Mouse (Mus musculus) MEL (cell line): ENCODE measurements around the gene Rnf34. TPM values are rescaled to one million over a fixed set of nuclear protein-coding genes. Genes with fewer than 3 reads are reported as not detected.

Source experiments
- DNase-seq: peaks from one replicate; pipeline ENCODE4 v3.0.0; 2011; ENCODE audit warnings: low read depth, low spot score
- H3K27ac ChIP-seq: 2 replicates; pipeline ENCODE4 v1.5.1; 2012; ENCODE audit warnings: low read depth, mild to moderate bottlenecking, control low read depth, low read length, moderate library complexity; ENCODE audit not compliant: control insufficient read depth
- H3K27me3 ChIP-seq, 2 experiments: fragments of 150-350 bp in 1 of 2; sonication (generic) in 1 of 2; 2 replicates each; pipeline ENCODE4 v1.6.1; 2012; ENCODE audit warnings: low read length in 2 of 2, mild to moderate bottlenecking in 2 of 2, improper control_type of control experiment in 1 of 2, moderate library complexity in 1 of 2; ENCODE audit not compliant: insufficient read depth in 2 of 2, control insufficient read depth in 1 of 2
- H3K36me3 ChIP-seq, 2 experiments: 2 replicates each; pipeline ENCODE4 v1.6.1; 2012 to 2014; ENCODE audit warnings: low read length in 2 of 2, improper control_type of control experiment in 1 of 2, inconsistent platforms in 1 of 2, mild to moderate bottlenecking in 1 of 2; ENCODE audit not compliant: insufficient read depth in 2 of 2, control insufficient read depth in 1 of 2
- H3K4me1 ChIP-seq, 2 experiments: fragments of 150-350 bp in 1 of 2; sonication (generic) in 1 of 2; 2 replicates each; pipeline ENCODE4 v1.6.1; 2012; ENCODE audit warnings: low read length in 2 of 2, improper control_type of control experiment in 1 of 2, mild to moderate bottlenecking in 1 of 2; ENCODE audit not compliant: insufficient read depth in 2 of 2, control insufficient read depth in 1 of 2
- H3K4me3 ChIP-seq, 2 experiments: fragments of 150-350 bp in 1 of 2; sonication (generic) in 1 of 2; 2 replicates each; pipeline ENCODE4 v1.5.1; 2012; ENCODE audit warnings: low read depth in 2 of 2, low read length in 2 of 2, mild to moderate bottlenecking in 2 of 2, moderate library complexity in 2 of 2, control low read depth in 1 of 2, improper control_type of control experiment in 1 of 2; ENCODE audit not compliant: control insufficient read depth in 1 of 2, insufficient read depth in 1 of 2
- H3K79me2 ChIP-seq: 2 replicates; pipeline ENCODE4 v1.6.1; 2012; ENCODE audit warnings: mild to moderate bottlenecking, low read length, moderate library complexity; ENCODE audit not compliant: control insufficient read depth, poor library complexity, insufficient read depth
- H3K9ac ChIP-seq: 2 replicates; pipeline ENCODE4 v1.6.1; 2012; ENCODE audit warnings: low read depth, mild to moderate bottlenecking, control low read depth, low read length, moderate library complexity; ENCODE audit not compliant: control insufficient read depth, poor library complexity, severe bottlenecking
- H3K9me3 ChIP-seq: fragments of 150-350 bp; sonication (generic); replicated peaks from 2 replicates; pipeline ENCODE4 v1.6.1; 2012; ENCODE audit warnings: mild to moderate bottlenecking, low read length, improper control_type of control experiment, moderate library complexity; ENCODE audit not compliant: insufficient read depth
- BHLHE40 ChIP-seq: IDR thresholded peaks from 2 replicates; pipeline ENCODE4 v1.6.1; 2012; ENCODE audit warnings: low read depth, mild to moderate bottlenecking, inconsistent platforms, low read length, improper control_type of control experiment, borderline replicate concordance
- CHD1 ChIP-seq: IDR thresholded peaks from 2 replicates; pipeline ENCODE4 v1.6.1; 2012; ENCODE audit warnings: low read depth, mild to moderate bottlenecking, inconsistent platforms, low read length, improper control_type of control experiment
- CHD2 ChIP-seq: IDR thresholded peaks from 2 replicates; pipeline ENCODE4 v1.6.1; 2011; ENCODE audit warnings: low read length, improper control_type of control experiment
- ELF1 ChIP-seq: IDR thresholded peaks from 2 replicates; pipeline ENCODE4 v1.6.1; 2014; ENCODE audit warnings: low read depth, mild to moderate bottlenecking, inconsistent platforms, low read length, improper control_type of control experiment, moderate library complexity
- ETS1 ChIP-seq: IDR thresholded peaks from 2 replicates; pipeline ENCODE4 v1.6.1; 2012; ENCODE audit warnings: low read depth, mild to moderate bottlenecking, inconsistent platforms, low read length, improper control_type of control experiment, moderate library complexity
- GABPA ChIP-seq: IDR thresholded peaks from 2 replicates; pipeline ENCODE4 v1.6.1; 2012; ENCODE audit warnings: low read depth, mild to moderate bottlenecking, inconsistent platforms, low read length, improper control_type of control experiment, moderate library complexity
- GATA1 ChIP-seq: IDR thresholded peaks from 2 replicates; pipeline ENCODE4 v1.6.1; 2011; ENCODE audit warnings: low read depth, low read length, improper control_type of control experiment
- JUND ChIP-seq: IDR thresholded peaks from 2 replicates; pipeline ENCODE4 v1.6.1; 2011; ENCODE audit warnings: low read depth, mild to moderate bottlenecking, improper control_type of control experiment, low read length
- KAT2A ChIP-seq: conservative IDR thresholded peaks from 2 replicates; pipeline ENCODE4 v1.6.1; 2012; ENCODE audit warnings: low read depth, low read length, improper control_type of control experiment, inconsistent platforms
- MAFK ChIP-seq: IDR thresholded peaks from 2 replicates; pipeline ENCODE4 v1.6.1; 2011; ENCODE audit warnings: low read depth, mild to moderate bottlenecking, low read length, improper control_type of control experiment, borderline replicate concordance
- MAX ChIP-seq: IDR thresholded peaks from 2 replicates; pipeline ENCODE4 v1.6.1; 2011; ENCODE audit warnings: low read length, improper control_type of control experiment
- MAZ ChIP-seq: IDR thresholded peaks from 2 replicates; pipeline ENCODE4 v1.6.1; 2012; ENCODE audit warnings: low read depth, mild to moderate bottlenecking, inconsistent platforms, low read length, improper control_type of control experiment
- MYC ChIP-seq: IDR thresholded peaks from 2 replicates; pipeline ENCODE4 v1.6.1; 2011; ENCODE audit warnings: low read depth, mild to moderate bottlenecking, low read length, improper control_type of control experiment, moderate library complexity
- NRF1 ChIP-seq: IDR thresholded peaks from 2 replicates; pipeline ENCODE4 v1.6.1; 2014; ENCODE audit warnings: low read depth, mild to moderate bottlenecking, inconsistent platforms, low read length, improper control_type of control experiment, moderate library complexity; ENCODE audit not compliant: poor library complexity, insufficient read depth, severe bottlenecking
- POLR2AphosphoS2 ChIP-seq: IDR thresholded peaks from 2 replicates; pipeline ENCODE4 v1.6.1; 2011; ENCODE audit warnings: low read length, improper control_type of control experiment
- RAD21 ChIP-seq: IDR thresholded peaks from 2 replicates; pipeline ENCODE4 v1.6.1; 2011; ENCODE audit warnings: mild to moderate bottlenecking, low read depth, low read length, improper control_type of control experiment
- SMC3 ChIP-seq: IDR thresholded peaks from 2 replicates; pipeline ENCODE4 v1.6.1; 2011; ENCODE audit warnings: low read depth, low read length, improper control_type of control experiment
- UBTF ChIP-seq: IDR thresholded peaks from 2 replicates; pipeline ENCODE4 v1.6.1; 2012; ENCODE audit warnings: low read depth, mild to moderate bottlenecking, inconsistent platforms, low read length, improper control_type of control experiment, moderate library complexity, borderline replicate concordance; ENCODE audit not compliant: insufficient read depth
- USF2 ChIP-seq, 2 experiments: IDR thresholded peaks; 2 replicates each; pipeline ENCODE4 v1.6.1; 2011 to 2012; ENCODE audit warnings: improper control_type of control experiment in 2 of 2, low read length in 2 of 2, borderline replicate concordance in 1 of 2, inconsistent platforms in 1 of 2, low read depth in 1 of 2, mild to moderate bottlenecking in 1 of 2; ENCODE audit not compliant: insufficient read depth in 1 of 2
- ZC3H11A ChIP-seq: IDR thresholded peaks from 2 replicates; pipeline ENCODE4 v1.6.1; 2012; ENCODE audit warnings: low read depth, mild to moderate bottlenecking, inconsistent platforms, low read length, improper control_type of control experiment
- ZNF384 ChIP-seq: IDR thresholded peaks from 2 replicates; pipeline ENCODE4 v1.6.1; 2012; ENCODE audit warnings: low read depth, mild to moderate bottlenecking, inconsistent platforms, low read length, improper control_type of control experiment
- polyA plus RNA-seq, 2 experiments: library from polyadenylated mRNA; stranded (reverse) in 1 of 2; unstranded in 1 of 2; fragments of >175 nt in 1 of 2; fragments of >200 nt in 1 of 2; gene quantifications; 2 replicates each; pipeline versions ENCODE4 v1.2.1 to v1.2.4; 2012; ENCODE audit warnings: low replicate concordance in 2 of 2, low read depth in 1 of 2; ENCODE audit not compliant: insufficient read length in 2 of 2, insufficient read depth in 1 of 2, missing spikeins in 1 of 2
- total RNA-seq: library from RNA; depleted of rRNA; stranded (reverse); fragments of 300-350 nt; gene quantifications from 2 replicates; pipeline ENCODE4 v1.2.3, GENCODE M21; 2012

Rnf34 gene
- total and polyA plus RNA-seq, 3 experiments = 14.8 to 27.4 TPM; not detected in 1

- DNase-seq = no peak
- H3K4me3 ChIP-seq = no peak overlapping the region
- peaks cover 13% of the 10 kb centered on the region; the same call in 1 of the 2 replicates for H3K79me2 ChIP-seq
- H3K27me3 ChIP-seq = no peaks in the 10 kb centered on the region
- H3K27ac ChIP-seq = no peak overlapping the region
- TF ChIP-seq RAD21 = no peak
- no peak for TF ChIP-seq JUND
- TF ChIP-seq MAFK = no peak
- TF ChIP-seq ETS1 = no peak
- TF ChIP-seq CHD2 = no peak
- no peak for TF ChIP-seq KAT2A
- no peak for TF ChIP-seq GATA1
- TF ChIP-seq ZNF384 = no peak
- TF ChIP-seq MAZ = no peak
- TF ChIP-seq MAX = no peak
- no peak for TF ChIP-seq SMC3
- TF ChIP-seq GABPA = no peak
- TF ChIP-seq USF2 (IDR thresholded peaks at IDR 0.05; ENCODE audit: borderline replicate concordance in 1 of 2, insufficient read depth in 1 of 2, low read depth in 1 of 2, low read length in 2 of 2) = no peak
- TF ChIP-seq ZC3H11A = no peak
- TF ChIP-seq ELF1 = no peak
- no peak for TF ChIP-seq POLR2AphosphoS2
- no peak for TF ChIP-seq UBTF
- no peak for TF ChIP-seq CHD1
- TF ChIP-seq NRF1 = no peak
- peaks cover 4 to 5% of the 10 kb centered on the region in 2 experiments for H3K4me1 ChIP-seq
- peaks cover 1 to 2% of the 10 kb centered on the region in 2 experiments; a peak in 2 of 4 replicates for H3K36me3 ChIP-seq
- H3K9ac ChIP-seq = no peak overlapping the region
- no peaks in the 10 kb centered on the region for H3K9me3 ChIP-seq
These were observed 37.2 kb downstream of the Rnf34 start for GRCm38 (mm10) chr5:122887033-122887432.

GRCm38 (mm10) chr5:122887926-122888611, 38.2 kb downstream of the Rnf34 start:
- Histone ChIP-seq H3K4me1 (peaks cover 4 to 5% of the 10 kb centered on the region in 2 experiments), H3K9me3 (no peaks in the 10 kb centered on the region), H3K36me3 (peaks cover 1 to 2% of the 10 kb centered on the region in 2 experiments; a peak in 3 of 4 replicates), H3K27me3 (no peaks in the 10 kb centered on the region), H3K27ac (no peak overlapping the region), H3K79me2 (peaks cover 13% of the 10 kb centered on the region; the same call in 1 of the 2 replicates), H3K4me3 (no peak overlapping the region), H3K9ac (no peak overlapping the region)
- no peak for TF ChIP-seq MYC
- TF ChIP-seq GABPA = no peak
- no peak for TF ChIP-seq MAFK
- TF ChIP-seq BHLHE40 = no peak
- no peak for TF ChIP-seq CHD2
- no peak for TF ChIP-seq KAT2A
- DNase-seq = no peak
